Mouse (Mus musculus) G1E (cell line): Measurements from ENCODE around the gene Fgfr2. TPM values are rescaled to one million over a fixed set of nuclear protein-coding genes. Genes with fewer than 3 reads are reported as not detected.

ENCODE experiments used
- ATAC-seq: 2 replicates; pipeline ENCODE4 v1.8.0; 2016; ENCODE audit warnings: mild to moderate bottlenecking; ENCODE audit not compliant: insufficient number of reproducible peaks, poor library complexity, low FRiP score, severe bottlenecking; ENCODE audit errors: extremely low read depth
- DNase-seq: peaks from one replicate; pipeline ENCODE4 v3.0.0; 2012; ENCODE audit warnings: low spot score
- H3K27me3 ChIP-seq: 2 replicates; pipeline ENCODE4 v1.6.1; 2012; ENCODE audit warnings: mild to moderate bottlenecking, low read length, inconsistent platforms; ENCODE audit not compliant: insufficient read depth
- H3K36me3 ChIP-seq: replicated peaks from 2 replicates; pipeline ENCODE3; 2012; ENCODE audit warnings: mild to moderate bottlenecking, inconsistent platforms
- H3K4me1 ChIP-seq: 2 replicates; pipeline ENCODE4 v1.6.1; 2012; ENCODE audit warnings: low read depth, low read length, inconsistent platforms, mixed read lengths; ENCODE audit not compliant: insufficient read depth
- H3K4me3 ChIP-seq: 2 replicates; pipeline ENCODE4 v1.5.1; 2012; ENCODE audit warnings: low read depth, mild to moderate bottlenecking, inconsistent platforms, low read length, moderate library complexity, mixed read lengths
- H3K9me3 ChIP-seq: replicated peaks from 2 replicates; pipeline ENCODE4 v1.6.1; 2012; ENCODE audit warnings: inconsistent platforms
- CTCF ChIP-seq: IDR thresholded peaks from 2 replicates; pipeline ENCODE4 v1.5.1; 2012; ENCODE audit warnings: low read depth, low read length, inconsistent platforms, mixed read lengths
- GATA1 ChIP-seq: IDR thresholded peaks from 2 replicates; pipeline ENCODE4 v1.6.1; 2012; ENCODE audit warnings: borderline replicate concordance, low read length, inconsistent platforms, mixed read lengths
- GATA2 ChIP-seq: IDR thresholded peaks from 2 replicates; pipeline ENCODE4 v1.6.1; 2012; ENCODE audit warnings: low read depth, low read length, inconsistent platforms, borderline replicate concordance
- POLR2AphosphoS5 ChIP-seq: IDR thresholded peaks from 2 replicates; pipeline ENCODE4 v1.6.1; 2012; ENCODE audit warnings: low read depth, low read length, inconsistent platforms; ENCODE audit not compliant: insufficient replicate concordance
- TAL1 ChIP-seq: conservative IDR thresholded peaks from 2 replicates; pipeline ENCODE4 v1.6.1; 2012; ENCODE audit warnings: low read depth, low read length, inconsistent platforms, mixed read lengths
- polyA plus RNA-seq: library from polyadenylated mRNA; stranded (reverse); fragments of >175 nt; gene quantifications from 2 replicates; pipeline ENCODE4 v1.2.3, GENCODE M21; 2012
- total RNA-seq, 2 experiments: library from RNA; stranded (forward) in 1 of 2; stranded (reverse) in 1 of 2; fragments of 200-1000 nt in 1 of 2; fragments of >200 nt in 1 of 2; fragmentation: Nextera tagmentation in 1 of 2; gene quantifications; 2 replicates each; pipeline ENCODE4 v1.2.3; 2014 to 2017

Gene Fgfr2
- total and polyA plus RNA-seq, 3 experiments, result 0.22 TPM; not detected in 2

- Histone ChIP-seq H3K9me3 (no peaks in the 10 kb centered on the region), H3K4me1 (no peaks in the 10 kb centered on the region), H3K27me3 (no peaks in the 10 kb centered on the region), H3K36me3 (peaks cover 57% of the 10 kb centered on the region), H3K4me3 (no peak overlapping the region)
- TF ChIP-seq GATA2, result no peak
- TF ChIP-seq POLR2AphosphoS5, result no peak
- no peak for TF ChIP-seq GATA1
- no peak for TF ChIP-seq CTCF
- TF ChIP-seq TAL1, result no peak
- ATAC-seq (no peak), DNase-seq (no peak)
Measured at GRCm38 (mm10) chr7:130455587-130456246, 2667.4 kb downstream of the Fgfr2 start.

- H3K27me3 ChIP-seq, result no peaks in the 10 kb centered on the region
- TF ChIP-seq GATA1, result no peak
- TF ChIP-seq GATA2, result no peak
- no peak for TF ChIP-seq CTCF
- no peak for TF ChIP-seq POLR2AphosphoS5
- no peak for TF ChIP-seq TAL1
- no peaks in the 10 kb centered on the region for H3K9me3 ChIP-seq
- no peak overlapping the region for H3K4me3 ChIP-seq
- DNase-seq (no peak), ATAC-seq (no peak)
- no peaks in the 10 kb centered on the region for H3K4me1 ChIP-seq
- H3K36me3 ChIP-seq, result peaks cover 66% of the 10 kb centered on the region
Measured at GRCm38 (mm10) chr7:130454226-130454625, 2668.9 kb downstream of the Fgfr2 start.

- peaks cover 21% of the 10 kb centered on the region for H3K36me3 ChIP-seq
- no peaks in the 10 kb centered on the region for H3K27me3 ChIP-seq
- TF ChIP-seq GATA1 (no peak), CTCF (no peak), GATA2 (no peak), TAL1 (no peak), POLR2AphosphoS5 (no peak)
- H3K4me3 ChIP-seq, result no peak overlapping the region
- DNase-seq, result no peak
- H3K4me1 ChIP-seq, result no peaks in the 10 kb centered on the region
- no peak for ATAC-seq
- no peaks in the 10 kb centered on the region for H3K9me3 ChIP-seq
Measured at GRCm38 (mm10) chr7:130435776-130436175, 2687.4 kb downstream of the Fgfr2 start.

- Histone ChIP-seq H3K36me3 (peaks cover 12% of the 10 kb centered on the region), H3K9me3 (no peaks in the 10 kb centered on the region), H3K27me3 (no peaks in the 10 kb centered on the region), H3K4me3 (no peak overlapping the region), H3K4me1 (no peaks in the 10 kb centered on the region)
- DNase-seq, result no peak
- ATAC-seq, result no peak
- no peak for TF ChIP-seq POLR2AphosphoS5
- TF ChIP-seq GATA1, result no peak
- no peak for TF ChIP-seq TAL1
- TF ChIP-seq CTCF, result no peak
- no peak for TF ChIP-seq GATA2
Measured at GRCm38 (mm10) chr7:130432141-130432540, 2691.0 kb downstream of the Fgfr2 start.

- TF ChIP-seq GATA1 (no peak), POLR2AphosphoS5 (no peak), GATA2 (no peak), TAL1 (no peak), CTCF (no peak)
- ATAC-seq (no peak), DNase-seq (no peak)
- Histone ChIP-seq H3K27me3 (no peaks in the 10 kb centered on the region), H3K36me3 (peaks cover 13% of the 10 kb centered on the region), H3K4me1 (no peaks in the 10 kb centered on the region), H3K9me3 (no peaks in the 10 kb centered on the region), H3K4me3 (no peak overlapping the region)
Measured at GRCm38 (mm10) chr7:130426586-130426985, 2696.6 kb downstream of the Fgfr2 start.

GRCm38 (mm10) chr7:130425991-130426390 lies 2697.2 kb downstream of the Fgfr2 start:
- Histone ChIP-seq H3K36me3 (peaks cover 15% of the 10 kb centered on the region), H3K9me3 (no peaks in the 10 kb centered on the region), H3K4me3 (no peak overlapping the region), H3K4me1 (no peaks in the 10 kb centered on the region), H3K27me3 (no peaks in the 10 kb centered on the region)
- TF ChIP-seq POLR2AphosphoS5 (no peak), TAL1 (no peak), GATA2 (no peak), GATA1 (no peak), CTCF (no peak)
- ATAC-seq, result no peak
- no peak for DNase-seq
